Mouse (Mus musculus) heart, adult 8-10 months (tissue): ENCODE measurements around the gene Fam102a. TPM values are rescaled to one million over a fixed set of nuclear protein-coding genes. Genes with fewer than 3 reads are reported as not detected.

Experiments
- DNase-seq: peaks from one replicate; pipeline ENCODE4 v3.0.0; 2022; ENCODE audit warnings: low spot score
- total RNA-seq, 4 experiments: library from RNA; stranded (reverse); gene quantifications; 2 replicates each; pipeline ENCODE4 v1.2.4; 2022

The Fam102a gene
- total RNA-seq, 4 experiments from 2014 or later = 6.8 to 10.9 (median 8.6) TPM

- DNase-seq = no peak
These were observed 20.8 kb upstream of the Fam102a start for GRCm38 (mm10) chr2:32514335-32514734.

- no peak for DNase-seq
These were observed 17.8 kb upstream of the Fam102a start for GRCm38 (mm10) chr2:32517233-32517867.

- DNase-seq = no peak
These were observed 14.8 kb upstream of the Fam102a start for GRCm38 (mm10) chr2:32520034-32520990.

GRCm38 (mm10) chr2:32524536-32525031, 10.5 kb upstream of the Fam102a start:
- no peak for DNase-seq

GRCm38 (mm10) chr2:32525816-32526215, 9.3 kb upstream of the Fam102a start:
- no peak for DNase-seq

GRCm38 (mm10) chr2:32527468-32527966, 7.6 kb upstream of the Fam102a start:
- DNase-seq = no peak

- no peak for DNase-seq
These were observed 6.8 kb upstream of the Fam102a start for GRCm38 (mm10) chr2:32528326-32528725.

- DNase-seq = no peak
These were observed 4.7 kb upstream of the Fam102a start for GRCm38 (mm10) chr2:32530479-32530878.

- DNase-seq = no peak
These were observed 2.0 kb upstream of the Fam102a start for GRCm38 (mm10) chr2:32533163-32533562.

- DNase-seq = peak; percentile 68
These were observed 935 bp upstream of the Fam102a start for GRCm38 (mm10) chr2:32534061-32534732.

GRCm38 (mm10) chr2:32535501-32535991, 414 bp downstream of the Fam102a start:
- DNase-seq = no peak

- no peak for DNase-seq
These were observed 1.0 kb downstream of the Fam102a start for GRCm38 (mm10) chr2:32536086-32536633.

GRCm38 (mm10) chr2:32536634-32537359, 1.7 kb downstream of the Fam102a start:
- DNase-seq = peak; percentile 58

- no peak for DNase-seq
These were observed 2.3 kb downstream of the Fam102a start for GRCm38 (mm10) chr2:32537360-32537905.

- peak; percentile 68 for DNase-seq
These were observed 2.8 kb downstream of the Fam102a start for GRCm38 (mm10) chr2:32537941-32538340.

GRCm38 (mm10) chr2:32538461-32538860, 3.3 kb downstream of the Fam102a start:
- no peak for DNase-seq

- no peak for DNase-seq
These were observed 4.4 kb downstream of the Fam102a start for GRCm38 (mm10) chr2:32539452-32539981.

GRCm38 (mm10) chr2:32541333-32541908, 6.3 kb downstream of the Fam102a start:
- no peak for DNase-seq

- no peak for DNase-seq
These were observed 6.9 kb downstream of the Fam102a start for GRCm38 (mm10) chr2:32541986-32542573.
